Mouse (Mus musculus): ENCODE measurements around the gene Cacna1s. TPM values are rescaled to one million over a fixed set of nuclear protein-coding genes. Genes with fewer than 3 reads are reported as not detected.

Gene Cacna1s
- polyA plus RNA-seq, 1 experiment from 2014 or later = 0.29 TPM

DNA sequence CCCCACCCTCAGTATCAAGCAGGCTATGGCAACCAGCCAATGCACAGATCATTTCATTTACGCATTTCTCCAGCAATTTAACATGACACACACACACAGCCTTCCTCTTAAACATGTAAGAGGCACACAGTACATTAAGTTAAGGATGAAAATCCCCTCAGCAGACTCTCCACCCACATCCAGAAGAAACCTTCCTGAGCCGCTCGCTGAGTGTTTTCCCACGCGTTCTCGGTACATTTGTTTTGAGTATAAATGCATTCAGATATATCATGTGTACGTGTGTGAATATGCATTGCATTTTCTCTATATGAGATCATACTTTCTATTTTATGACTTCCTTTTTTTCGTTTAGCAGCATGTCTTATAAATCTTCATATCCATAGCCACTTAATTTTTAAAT is 98.8 kb downstream of the Cacna1s start:
- Histone ChIP-seq H3K36me3 (ENCODE audit: control insufficient read depth, insufficient read depth, low read length) (peaks cover 8% of the 10 kb centered on the region; the same call in 1 of the 2 replicates), H3K27ac (ENCODE audit: low read length) (no peak overlapping the region), H3K4me2 (ENCODE audit: low read depth, low read length) (no peak overlapping the region), H3K4me1 (replicated peaks; ENCODE audit: control insufficient read depth, insufficient read depth, low read length) (peaks cover 2% of the 10 kb centered on the region; the same call in 1 of the 2 replicates), H3K9me3 (ENCODE audit: control insufficient read depth, low read length) (no peaks in the 10 kb centered on the region), H3K27me3 (ENCODE audit: control insufficient read depth, insufficient read depth, low read depth, low read length) (no peaks in the 10 kb centered on the region), H3K9ac (ENCODE audit: low read length) (no peak overlapping the region), H3K4me3 (ENCODE audit: low read length) (no peak overlapping the region)
- 74% methylated on average over 8 of the region's 8 CpGs for WGBS
- no peak for ATAC-seq (ENCODE audit: low read depth)

DNA sequence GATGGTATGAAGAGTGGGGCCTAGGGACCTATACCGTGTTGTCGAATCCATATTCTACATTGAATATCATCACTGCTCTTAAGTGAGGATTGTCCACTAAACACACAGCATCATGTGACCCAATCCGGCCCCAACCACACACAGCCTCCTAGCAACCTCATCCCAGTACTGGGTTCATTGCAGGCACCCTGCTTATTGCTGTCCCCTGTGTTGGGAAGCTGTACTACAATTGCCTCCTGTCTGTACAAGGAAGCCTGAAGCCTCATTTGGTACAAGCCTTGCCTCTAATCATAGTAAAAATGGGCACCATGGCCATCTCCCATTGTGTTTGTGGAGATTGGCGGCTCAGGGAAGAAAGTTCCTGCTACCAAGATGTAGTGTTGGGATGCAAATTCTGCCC is 103.8 kb downstream of the Cacna1s start:
- ATAC-seq (ENCODE audit: low read depth) = no peak
- H3K27me3 ChIP-seq (ENCODE audit: control insufficient read depth, insufficient read depth, low read depth, low read length) = no peaks in the 10 kb centered on the region
- H3K27ac ChIP-seq (ENCODE audit: low read length) = no peak overlapping the region
- 0 out of 2 replicates have a peak, but pooled peaks cover 2% of the 10 kb centered on the region for H3K36me3 ChIP-seq (ENCODE audit: control insufficient read depth, insufficient read depth, low read length)
- WGBS = 90% methylated on average over 4 of the region's 4 CpGs
- no peak overlapping the region for H3K4me2 ChIP-seq (ENCODE audit: low read depth, low read length)
- no peaks in the 10 kb centered on the region for H3K9me3 ChIP-seq (ENCODE audit: control insufficient read depth, low read length)
- H3K4me1 ChIP-seq (replicated peaks; ENCODE audit: control insufficient read depth, insufficient read depth, low read length) = peaks cover 2% of the 10 kb centered on the region; the same call in 1 of the 2 replicates
- H3K9ac ChIP-seq (ENCODE audit: low read length) = no peak overlapping the region
- H3K4me3 ChIP-seq (ENCODE audit: low read length) = no peak overlapping the region

DNA sequence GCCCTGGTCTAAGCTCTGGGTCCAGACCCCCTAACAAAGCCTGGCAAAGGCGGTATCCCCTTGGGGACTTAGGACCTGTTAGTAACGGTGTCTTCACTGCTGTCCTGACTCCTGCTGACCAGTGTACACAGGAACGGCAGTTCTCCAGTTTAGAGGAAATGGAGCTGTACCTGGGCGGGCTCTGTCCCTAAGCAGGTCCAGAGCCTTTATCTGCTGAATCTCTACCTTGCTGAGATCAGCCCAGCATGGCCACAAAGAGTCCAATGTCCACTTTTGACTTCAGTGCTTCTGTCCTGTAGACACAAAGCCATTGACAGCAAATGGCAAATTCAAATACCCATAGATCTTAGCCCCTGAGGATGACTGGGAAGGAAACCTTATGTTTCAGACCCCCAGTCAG is 104.4 kb downstream of the Cacna1s start:
- ATAC-seq (ENCODE audit: low read depth) = no peak
- Histone ChIP-seq H3K4me2 (ENCODE audit: low read depth, low read length) (no peak overlapping the region), H3K36me3 (ENCODE audit: control insufficient read depth, insufficient read depth, low read length) (0 out of 2 replicates have a peak, but pooled peaks cover 2% of the 10 kb centered on the region), H3K9ac (ENCODE audit: low read length) (no peak overlapping the region), H3K4me1 (replicated peaks; ENCODE audit: control insufficient read depth, insufficient read depth, low read length) (peaks cover 2% of the 10 kb centered on the region; the same call in 1 of the 2 replicates), H3K9me3 (ENCODE audit: control insufficient read depth, low read length) (no peaks in the 10 kb centered on the region), H3K27me3 (ENCODE audit: control insufficient read depth, insufficient read depth, low read depth, low read length) (no peaks in the 10 kb centered on the region), H3K4me3 (ENCODE audit: low read length) (no peak overlapping the region), H3K27ac (ENCODE audit: low read length) (no peak overlapping the region)
- whole genome bisulfite sequencing = 91% methylated on average over 4 of the region's 4 CpGs

DNA sequence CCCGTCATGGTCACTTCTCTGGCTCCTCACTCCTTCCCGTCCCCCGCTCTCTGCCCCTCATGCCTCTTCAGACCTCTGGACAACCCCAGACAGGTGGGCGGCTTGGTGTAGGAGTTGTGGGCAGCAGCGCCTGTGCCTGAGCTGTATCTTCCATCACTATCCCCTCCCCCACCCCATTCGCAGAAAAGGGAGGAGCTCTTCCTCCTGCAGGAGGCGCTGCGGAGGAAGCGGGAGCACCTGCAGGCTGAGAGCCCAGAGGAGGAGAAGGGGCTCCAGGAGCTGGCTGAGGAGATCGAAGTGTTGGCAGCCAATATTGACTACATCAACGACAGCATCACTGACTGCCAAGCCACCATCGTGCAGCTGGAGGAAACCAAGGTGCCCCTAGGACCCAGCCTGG is 107.3 kb downstream of the Cacna1s start:
- Histone ChIP-seq H3K27ac (ENCODE audit: low read length) (no peak overlapping the region), H3K36me3 (ENCODE audit: control insufficient read depth, insufficient read depth, low read length) (0 out of 2 replicates have a peak, but pooled peaks cover 2% of the 10 kb centered on the region), H3K4me3 (ENCODE audit: low read length) (no peak overlapping the region), H3K4me1 (replicated peaks; ENCODE audit: control insufficient read depth, insufficient read depth, low read length) (no peaks in the 10 kb centered on the region), H3K4me2 (ENCODE audit: low read depth, low read length) (no peak overlapping the region), H3K9ac (ENCODE audit: low read length) (no peak overlapping the region), H3K9me3 (ENCODE audit: control insufficient read depth, low read length) (no peaks in the 10 kb centered on the region), H3K27me3 (ENCODE audit: control insufficient read depth, insufficient read depth, low read depth, low read length) (no peaks in the 10 kb centered on the region)
- WGBS = 47% methylated on average over 12 of the region's 12 CpGs
- ATAC-seq (ENCODE audit: low read depth) = no peak; the same call in 1 of the 2 replicates

DNA sequence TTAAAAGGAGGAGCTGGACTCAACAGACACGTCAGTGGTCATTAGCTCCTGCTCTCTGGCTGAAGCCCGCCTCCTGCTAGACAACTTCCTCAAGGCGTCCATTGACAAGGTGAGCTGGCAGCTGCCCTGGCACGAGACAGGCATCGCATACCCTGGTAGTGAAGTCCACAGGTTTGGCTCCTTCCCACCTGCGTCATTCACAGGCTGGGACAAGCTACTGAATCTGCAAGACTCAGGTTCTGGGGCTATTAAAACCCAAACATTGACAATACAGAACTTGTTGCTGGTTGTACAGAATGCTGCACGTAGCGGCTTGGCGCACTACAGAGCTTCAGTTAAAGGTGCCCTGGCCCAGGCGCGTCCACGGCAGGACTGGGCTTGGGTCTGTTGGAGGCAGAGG is 107.7 kb downstream of the Cacna1s start:
- ATAC-seq (ENCODE audit: low read depth) = no peak
- Histone ChIP-seq H3K4me3 (ENCODE audit: low read length) (no peak overlapping the region), H3K27me3 (ENCODE audit: control insufficient read depth, insufficient read depth, low read depth, low read length) (no peaks in the 10 kb centered on the region), H3K36me3 (ENCODE audit: control insufficient read depth, insufficient read depth, low read length) (0 out of 2 replicates have a peak, but pooled peaks cover 2% of the 10 kb centered on the region), H3K4me1 (replicated peaks; ENCODE audit: control insufficient read depth, insufficient read depth, low read length) (no peaks in the 10 kb centered on the region), H3K9ac (ENCODE audit: low read length) (no peak overlapping the region), H3K4me2 (ENCODE audit: low read depth, low read length) (no peak overlapping the region), H3K27ac (ENCODE audit: low read length) (no peak overlapping the region), H3K9me3 (ENCODE audit: control insufficient read depth, low read length) (no peaks in the 10 kb centered on the region)
- WGBS = 85% methylated on average over 12 of the region's 12 CpGs

DNA sequence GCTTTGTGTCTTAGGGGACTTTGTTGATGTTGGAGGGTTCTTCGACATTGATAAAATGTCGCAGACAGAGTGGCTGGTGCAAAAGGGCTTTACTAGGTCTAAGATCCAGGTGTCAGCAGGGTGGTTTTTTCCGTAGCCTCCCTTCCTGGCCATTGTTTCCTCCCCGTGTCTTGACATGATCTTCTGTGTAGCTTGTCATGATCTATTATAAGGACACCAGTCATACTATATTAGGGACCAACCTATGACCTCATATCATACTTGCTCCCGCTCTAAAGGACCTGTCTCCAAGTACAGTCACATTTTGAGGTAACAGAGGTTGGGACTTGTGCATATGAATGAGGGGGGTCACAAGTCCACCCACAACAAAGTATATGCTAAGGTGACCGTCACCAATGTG is 108.4 kb downstream of the Cacna1s start:
- Histone ChIP-seq H3K9me3 (ENCODE audit: control insufficient read depth, low read length) (no peaks in the 10 kb centered on the region), H3K36me3 (ENCODE audit: control insufficient read depth, insufficient read depth, low read length) (0 out of 2 replicates have a peak, but pooled peaks cover 1% of the 10 kb centered on the region), H3K27me3 (ENCODE audit: control insufficient read depth, insufficient read depth, low read depth, low read length) (no peaks in the 10 kb centered on the region), H3K4me2 (ENCODE audit: low read depth, low read length) (no peak overlapping the region), H3K9ac (ENCODE audit: low read length) (no peak overlapping the region), H3K4me3 (ENCODE audit: low read length) (no peak overlapping the region), H3K4me1 (replicated peaks; ENCODE audit: control insufficient read depth, insufficient read depth, low read length) (no peaks in the 10 kb centered on the region), H3K27ac (ENCODE audit: low read length) (no peak overlapping the region)
- ATAC-seq (ENCODE audit: low read depth) = no peak
- 83% methylated on average over 6 of the region's 6 CpGs for WGBS

DNA sequence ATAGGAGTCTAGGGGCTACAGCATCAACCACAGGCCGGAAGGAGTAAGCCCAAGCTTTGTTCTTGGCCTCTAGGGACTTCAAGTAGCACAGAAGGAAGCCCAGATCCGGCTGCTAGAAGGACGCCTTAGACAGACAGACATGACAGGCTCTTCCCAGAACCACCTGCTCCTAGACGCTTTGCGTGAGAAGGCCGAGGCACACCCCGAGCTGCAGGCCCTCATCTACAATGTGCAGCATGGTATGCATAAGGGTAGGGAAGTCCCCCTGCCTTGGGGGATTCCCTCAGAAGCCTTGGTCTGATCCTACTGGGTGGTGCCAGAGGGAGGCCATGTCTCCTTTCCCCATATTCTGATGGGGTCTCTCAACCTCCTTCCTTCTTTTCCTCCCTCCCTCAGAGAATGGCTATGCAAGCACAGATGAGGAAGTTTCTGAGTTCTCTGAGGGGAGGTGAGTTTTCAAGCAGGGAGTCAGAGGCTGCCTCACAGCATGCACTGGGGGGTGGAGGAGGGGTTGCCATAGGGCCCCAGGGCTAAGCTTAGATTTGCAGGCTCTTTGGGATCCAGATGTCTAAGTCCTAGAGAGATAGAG is 108.9 kb downstream of the Cacna1s start:
- Histone ChIP-seq H3K9ac (ENCODE audit: low read length) (no peak overlapping the region), H3K4me1 (replicated peaks; ENCODE audit: control insufficient read depth, insufficient read depth, low read length) (no peaks in the 10 kb centered on the region), H3K36me3 (ENCODE audit: control insufficient read depth, insufficient read depth, low read length) (no peaks in the 10 kb centered on the region), H3K4me2 (ENCODE audit: low read depth, low read length) (no peak overlapping the region), H3K27me3 (ENCODE audit: control insufficient read depth, insufficient read depth, low read depth, low read length) (no peaks in the 10 kb centered on the region), H3K4me3 (ENCODE audit: low read length) (no peak overlapping the region), H3K9me3 (ENCODE audit: control insufficient read depth, low read length) (no peaks in the 10 kb centered on the region), H3K27ac (ENCODE audit: low read length) (no peak overlapping the region)
- 90% methylated on average over 7 of the region's 7 CpGs for WGBS
- no peak for ATAC-seq (ENCODE audit: low read depth)

DNA sequence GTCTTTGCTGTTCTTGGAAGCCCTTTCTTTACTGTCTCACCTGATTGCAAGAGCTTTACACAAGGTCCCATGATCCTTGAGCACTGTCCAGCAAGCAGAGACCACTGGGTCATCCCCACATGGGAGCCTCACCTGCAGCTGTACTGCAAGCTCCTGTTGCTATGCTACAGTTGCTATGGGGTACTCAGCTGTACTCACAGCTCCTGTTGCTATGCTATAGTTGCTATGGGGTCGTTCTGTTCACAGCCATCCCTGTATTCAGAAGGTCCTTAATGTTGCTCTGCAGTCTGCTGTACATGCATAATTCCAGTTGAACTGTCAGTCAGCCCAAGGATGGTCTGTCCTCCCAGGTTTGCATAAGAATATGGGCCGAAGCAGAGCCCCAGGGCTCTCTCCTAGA is 112.9 kb downstream of the Cacna1s start:
- Histone ChIP-seq H3K27ac (ENCODE audit: low read length) (no peak overlapping the region), H3K4me3 (ENCODE audit: low read length) (no peak overlapping the region), H3K4me1 (replicated peaks; ENCODE audit: control insufficient read depth, insufficient read depth, low read length) (no peaks in the 10 kb centered on the region), H3K27me3 (ENCODE audit: control insufficient read depth, insufficient read depth, low read depth, low read length) (no peaks in the 10 kb centered on the region), H3K36me3 (ENCODE audit: control insufficient read depth, insufficient read depth, low read length) (no peaks in the 10 kb centered on the region), H3K9me3 (ENCODE audit: control insufficient read depth, low read length) (no peaks in the 10 kb centered on the region), H3K9ac (ENCODE audit: low read length) (no peak overlapping the region), H3K4me2 (ENCODE audit: low read depth, low read length) (no peak overlapping the region)
- WGBS = 63% methylated on average over 2 of the region's 2 CpGs
- ATAC-seq (ENCODE audit: low read depth) = no peak

DNA sequence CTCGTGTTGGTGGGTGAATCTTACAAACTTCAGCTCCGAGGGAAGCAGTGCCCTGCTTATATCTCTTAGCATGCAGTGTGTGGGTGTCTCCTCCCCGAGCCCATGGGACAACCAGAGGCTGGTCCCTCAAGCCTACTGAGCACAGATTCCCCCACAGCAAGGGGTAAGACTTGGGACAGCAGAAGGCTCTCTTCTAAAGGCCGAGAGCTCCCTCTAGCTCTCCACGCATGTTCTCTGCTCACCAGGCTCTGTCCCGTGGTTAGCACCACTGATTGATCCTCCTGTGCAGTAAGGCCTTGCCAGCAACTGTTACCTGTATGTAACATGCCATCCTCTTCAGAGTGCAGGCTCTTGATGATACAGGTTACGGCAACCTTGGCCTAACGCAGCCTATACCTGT is 115.1 kb downstream of the Cacna1s start:
- Histone ChIP-seq H3K4me3 (ENCODE audit: low read length) (no peak overlapping the region), H3K27ac (ENCODE audit: low read length) (no peak overlapping the region), H3K9me3 (ENCODE audit: control insufficient read depth, low read length) (no peaks in the 10 kb centered on the region), H3K9ac (ENCODE audit: low read length) (no peak overlapping the region), H3K4me1 (replicated peaks; ENCODE audit: control insufficient read depth, insufficient read depth, low read length) (no peaks in the 10 kb centered on the region), H3K4me2 (ENCODE audit: low read depth, low read length) (no peak overlapping the region), H3K27me3 (ENCODE audit: control insufficient read depth, insufficient read depth, low read depth, low read length) (no peaks in the 10 kb centered on the region), H3K36me3 (ENCODE audit: control insufficient read depth, insufficient read depth, low read length) (no peaks in the 10 kb centered on the region)
- 62% methylated on average over 8 of the region's 8 CpGs for WGBS
- peak; percentile 53; the same call in 1 of the 2 replicates for ATAC-seq (ENCODE audit: low read depth)

Data from lung, embryonic 16.5 days (tissue).